Mouse (Mus musculus) gastrocnemius, adult 2 months (tissue): ENCODE measurements around the gene Tgfbr2. TPM values are rescaled to one million over a fixed set of nuclear protein-coding genes. Genes with fewer than 3 reads are reported as not detected.
A peak's percentile ranks its signal among the peaks of the same experiment; 100 is the strongest.

ENCODE experiments used
- DNase-seq: peaks from one replicate; pipeline ENCODE4 v3.0.0; 2022
- H3K27ac ChIP-seq: fragments of 200-600 bp; 2 replicates; pipeline ENCODE4 v1.8.1; 2022; ENCODE audit warnings: mild to moderate bottlenecking
- H3K4me3 ChIP-seq: fragments of 200-600 bp; 2 replicates; pipeline ENCODE4 v1.8.1; 2022; ENCODE audit warnings: mild to moderate bottlenecking, moderate library complexity
- CTCF ChIP-seq: fragments of 200-600 bp; IDR thresholded peaks from 2 replicates; pipeline ENCODE4 v1.8.1; 2022; ENCODE audit warnings: antibody characterized with exemption, mild to moderate bottlenecking, moderate library complexity
- intact Hi-C: fragments of 180-260 bp; cut with DNase I; formaldehyde crosslinking; loops from one replicate; pipeline ENCODE4 v1.15.1; 2025
- total RNA-seq, 2 experiments: library from RNA; stranded (reverse); gene quantifications; 2 replicates each; pipeline ENCODE4 v1.2.3; 2021

Gene Tgfbr2
- total RNA-seq, 2 experiments from 2014 or later: 18.4 to 23.5 TPM

- no peak for DNase-seq
- H3K27ac ChIP-seq: no peak overlapping the region
- no peak for TF ChIP-seq CTCF
- H3K4me3 ChIP-seq: no peak overlapping the region
- intact Hi-C loops: no loop called here
Observed at GRCm38 (mm10) chr9:116115875-116116274, 59.3 kb downstream of the Tgfbr2 start.

GRCm38 (mm10) chr9:116114339-116114738 is 60.8 kb downstream of the Tgfbr2 start:
- TF ChIP-seq CTCF: no peak
- Histone ChIP-seq H3K27ac (peak overlapping the region; percentile 24; the same call in 1 of the 2 replicates), H3K4me3 (no peak overlapping the region)
- intact Hi-C loops: no loop called here
- DNase-seq: no peak

- no peak for TF ChIP-seq CTCF
- H3K27ac ChIP-seq: no peak overlapping the region
- no peak overlapping the region for H3K4me3 ChIP-seq
- intact Hi-C loops: no loop called here
- DNase-seq: no peak
Observed at GRCm38 (mm10) chr9:116111149-116111970, 63.8 kb downstream of the Tgfbr2 start.

GRCm38 (mm10) chr9:116108729-116109128 is 66.4 kb downstream of the Tgfbr2 start:
- TF ChIP-seq CTCF: no peak
- no peak for DNase-seq
- no peak overlapping the region for H3K4me3 ChIP-seq
- intact Hi-C loops: no loop called here
- 0 out of 2 replicates have a peak overlapping the region, but pooled peaks have one; percentile 24 for H3K27ac ChIP-seq

- Histone ChIP-seq H3K27ac (no peak overlapping the region), H3K4me3 (no peak overlapping the region)
- no peak for DNase-seq
- intact Hi-C loops: no loop called here
- TF ChIP-seq CTCF: no peak
Observed at GRCm38 (mm10) chr9:116104770-116105169, 70.4 kb downstream of the Tgfbr2 start.

GRCm38 (mm10) chr9:116101842-116102241 is 73.3 kb downstream of the Tgfbr2 start:
- no peak for TF ChIP-seq CTCF
- intact Hi-C loops: no loop called here
- DNase-seq: no peak
- Histone ChIP-seq H3K27ac (peak overlapping the region; percentile 41), H3K4me3 (no peak overlapping the region)

GRCm38 (mm10) chr9:116100015-116100414 is 75.1 kb downstream of the Tgfbr2 start:
- DNase-seq: peak; percentile 74
- Histone ChIP-seq H3K4me3 (no peak overlapping the region), H3K27ac (peak overlapping the region; percentile 64)
- intact Hi-C loops: no loop called here
- no peak for TF ChIP-seq CTCF

- DNase-seq: peak; percentile 45
- Histone ChIP-seq H3K4me3 (peak overlapping the region; percentile 22; the same call in 1 of the 2 replicates), H3K27ac (peak overlapping the region; percentile 64)
- intact Hi-C loops: no loop called here
- TF ChIP-seq CTCF: no peak
Observed at GRCm38 (mm10) chr9:116099596-116099993, 75.6 kb downstream of the Tgfbr2 start.

- intact Hi-C loops: no loop called here
- DNase-seq: peak; percentile 71
- TF ChIP-seq CTCF: no peak
- Histone ChIP-seq H3K4me3 (peak overlapping the region; percentile 22), H3K27ac (peak overlapping the region; percentile 64)
Observed at GRCm38 (mm10) chr9:116098724-116099595, 76.2 kb downstream of the Tgfbr2 start.

- TF ChIP-seq CTCF: no peak
- peak; percentile 53 for DNase-seq
- Histone ChIP-seq H3K27ac (peak overlapping the region; percentile 24; the same call in 1 of the 2 replicates), H3K4me3 (no peak overlapping the region)
- intact Hi-C loops: loop anchor here (5.0 kb wide), 1 partner anchor 245 kb away; no protein-coding TSS in a partner anchor
Observed at GRCm38 (mm10) chr9:116091921-116092320, 83.2 kb downstream of the Tgfbr2 start.

- no peak overlapping the region for H3K27ac ChIP-seq
- no peak for TF ChIP-seq CTCF
- intact Hi-C loops: loop anchor here (5.0 kb wide), 1 partner anchor 246 kb away; no protein-coding TSS in a partner anchor
Observed at GRCm38 (mm10) chr9:116091101-116091841, 83.9 kb downstream of the Tgfbr2 start.

GRCm38 (mm10) chr9:116090296-116090695 is 84.9 kb downstream of the Tgfbr2 start:
- DNase-seq: no peak
- H3K4me3 ChIP-seq: no peak overlapping the region
- intact Hi-C loops: loop anchor here (5.0 kb wide), 1 partner anchor 247 kb away; no protein-coding TSS in a partner anchor
- H3K27ac ChIP-seq: no peak overlapping the region
- TF ChIP-seq CTCF: no peak

More at GRCm38 (mm10) chr9:116091101-116091841, 83.9 kb downstream of the Tgfbr2 start:
- H3K4me3 ChIP-seq: no peak overlapping the region
- DNase-seq: no peak
